Mouse (Mus musculus): ENCODE measurements at regions not wholly inside any gene's neighbourhood (a gene's known extent, or its start where the extent isn't known, plus 50 kb on each side); places are given as distances from the start of the nearest gene placed in this dataset.

DNA sequence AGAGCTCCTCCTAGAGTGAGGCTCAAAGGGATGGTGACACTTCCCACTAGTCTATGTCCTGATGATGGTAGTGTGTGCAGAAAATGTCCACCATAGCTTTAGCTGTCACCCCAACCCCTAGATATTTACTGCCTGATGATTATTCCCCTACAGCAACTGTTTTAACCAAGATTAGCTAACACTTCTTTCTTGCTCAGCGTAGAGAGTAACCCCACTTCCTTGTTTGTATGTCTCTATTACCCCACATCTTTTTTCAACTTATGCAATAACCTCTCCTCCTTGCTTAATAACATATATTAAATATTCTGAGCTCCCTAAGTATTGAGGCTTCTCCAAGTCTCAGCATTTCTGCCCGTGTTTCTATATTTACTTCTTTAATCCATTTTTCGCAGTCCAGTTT is 404.2 kb upstream of the Cntn3 start:
- DNase-seq (ENCODE audit: low spot score): no peak

DNA sequence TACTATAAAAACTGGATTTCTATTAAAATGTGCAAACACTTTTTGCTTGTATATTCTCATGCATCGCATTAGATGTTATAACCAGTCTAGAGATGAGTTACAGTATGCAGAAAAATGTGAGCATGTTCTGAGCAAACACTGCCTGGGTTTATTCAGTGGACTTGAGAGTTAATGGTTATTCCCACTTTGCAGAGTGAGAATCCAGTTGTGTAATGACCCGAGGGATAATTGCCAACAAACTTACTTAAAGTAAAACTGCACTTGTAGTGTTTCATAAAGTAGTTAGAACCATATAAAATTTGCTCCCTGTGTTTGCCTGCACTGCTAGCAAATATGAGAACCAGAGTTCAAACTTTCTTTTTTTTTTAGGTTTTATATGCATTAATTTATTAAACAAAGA is 450.4 kb upstream of the Cntn3 start:
- DNase-seq (ENCODE audit: low spot score): no peak

DNA sequence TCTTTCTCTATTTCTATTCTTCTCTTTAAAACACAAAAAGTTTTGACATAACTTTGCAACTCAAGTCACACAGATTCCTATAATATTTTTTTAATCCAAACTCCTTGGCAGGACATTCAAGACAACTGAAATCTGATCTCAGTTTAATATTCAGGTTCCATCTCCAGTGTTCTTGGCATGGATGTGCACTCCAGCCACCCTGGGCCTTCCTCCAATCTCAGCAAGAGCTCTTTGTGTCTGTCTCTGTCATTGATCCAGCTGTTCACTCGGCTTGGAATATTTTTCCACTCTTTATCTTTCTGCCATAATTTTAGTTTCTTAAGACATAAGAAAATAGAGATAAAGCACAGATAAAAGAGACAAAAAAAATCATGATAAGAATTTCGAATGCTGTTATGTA is 451.1 kb upstream of the Cntn3 start:
- DNase-seq (ENCODE audit: low spot score): no peak

DNA sequence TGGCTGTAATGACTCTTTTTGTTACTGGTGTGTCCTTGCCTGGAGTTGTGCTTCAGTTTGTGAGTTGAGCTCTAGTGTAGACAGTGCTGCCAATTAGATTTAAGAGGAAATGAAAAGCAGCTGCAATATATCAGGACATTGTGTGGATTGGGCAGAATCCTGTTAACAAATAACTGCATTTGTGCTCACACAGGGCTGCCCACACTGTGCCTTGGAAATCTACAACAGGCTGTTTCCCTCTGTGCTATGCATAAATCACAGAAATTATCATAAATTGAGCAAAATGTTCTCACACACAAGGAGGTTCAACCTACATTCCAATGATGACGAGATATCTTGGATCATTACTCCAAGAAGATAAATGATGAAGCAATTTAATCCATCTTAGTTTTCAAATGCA is 455.2 kb upstream of the Cntn3 start:
- DNase-seq (ENCODE audit: low spot score): peak; percentile 22

DNA sequence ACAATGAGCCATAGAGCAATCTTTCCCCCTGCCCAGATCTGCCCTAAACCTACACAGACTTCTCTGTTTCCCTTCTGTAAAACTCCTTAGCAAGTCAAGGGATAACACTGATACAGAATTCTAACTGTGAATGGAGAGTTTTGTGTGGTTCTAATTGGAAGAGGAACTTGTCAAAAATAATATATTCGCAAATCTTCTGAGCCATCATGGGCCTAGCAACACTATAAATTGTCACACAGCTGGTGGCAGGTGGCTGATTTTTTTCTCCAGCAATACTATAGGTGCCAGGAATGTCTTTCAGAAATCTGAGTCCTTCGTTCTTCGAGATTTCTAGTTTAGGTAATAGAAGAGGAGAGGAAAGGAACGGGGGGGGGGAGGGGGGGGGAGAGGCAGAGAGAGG is 460.5 kb upstream of the Cntn3 start:
- DNase-seq (ENCODE audit: low spot score): no peak

DNA sequence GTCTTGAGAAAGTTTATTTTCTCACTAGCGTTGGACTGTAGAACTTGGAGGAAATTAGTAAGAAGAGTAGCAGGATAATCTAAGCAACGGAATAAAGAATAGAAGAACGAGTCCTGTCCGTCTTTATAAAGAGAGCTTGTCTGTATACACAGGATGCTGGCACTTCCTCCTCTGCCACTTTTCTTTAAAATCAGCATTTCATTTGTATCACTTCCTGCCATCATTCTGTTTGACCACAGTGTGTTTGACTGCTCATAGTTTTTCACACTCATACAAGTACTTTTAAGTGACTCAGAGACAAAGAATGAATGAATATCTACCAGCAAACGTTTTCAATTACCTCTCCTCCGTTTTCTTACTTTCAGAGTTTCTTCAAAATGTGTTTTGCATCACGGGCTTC is 461.0 kb upstream of the Cntn3 start:
- DNase-seq (ENCODE audit: low spot score): no peak

DNA sequence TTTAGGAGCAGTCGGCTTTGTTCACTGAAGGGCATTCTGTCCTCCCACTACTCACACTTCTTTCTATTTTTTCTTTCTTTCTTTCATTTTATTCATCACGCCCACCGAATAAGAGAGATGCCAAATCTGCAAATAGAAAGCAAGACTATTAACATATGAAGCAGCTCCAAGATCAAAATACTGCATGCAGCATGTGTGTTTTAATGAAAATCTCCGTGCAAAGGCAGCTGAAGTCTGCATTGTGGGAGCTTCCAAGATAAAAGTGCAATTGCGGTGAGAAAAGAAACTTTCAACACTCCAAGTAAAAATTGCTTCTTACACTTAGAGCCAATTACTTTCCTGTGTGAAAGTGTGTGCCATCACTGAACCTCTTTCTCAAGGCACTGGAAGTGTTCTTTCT is 449.8 kb upstream of the Chl1 start:
- DNase-seq (ENCODE audit: low spot score): no peak

DNA sequence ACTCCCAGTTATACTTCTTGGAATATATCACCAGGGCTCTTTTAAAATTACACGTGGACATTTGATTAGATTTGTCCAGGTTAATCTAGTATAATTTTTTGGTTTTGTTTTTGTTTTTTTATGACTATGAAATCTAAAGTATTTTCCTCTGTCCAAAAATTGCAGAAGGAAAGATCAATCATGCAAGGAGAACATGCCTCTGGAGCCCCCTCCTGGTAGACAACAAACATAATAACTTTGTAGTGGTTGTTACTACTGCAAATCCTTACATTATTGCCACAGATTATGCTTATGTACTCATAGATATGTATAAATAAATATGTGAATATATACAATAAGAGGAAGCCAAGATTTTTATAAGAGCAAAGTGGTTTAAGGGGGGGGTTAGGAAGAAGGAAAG is 404.2 kb upstream of the Chl1 start:
- no peak for DNase-seq (ENCODE audit: low spot score)

DNA sequence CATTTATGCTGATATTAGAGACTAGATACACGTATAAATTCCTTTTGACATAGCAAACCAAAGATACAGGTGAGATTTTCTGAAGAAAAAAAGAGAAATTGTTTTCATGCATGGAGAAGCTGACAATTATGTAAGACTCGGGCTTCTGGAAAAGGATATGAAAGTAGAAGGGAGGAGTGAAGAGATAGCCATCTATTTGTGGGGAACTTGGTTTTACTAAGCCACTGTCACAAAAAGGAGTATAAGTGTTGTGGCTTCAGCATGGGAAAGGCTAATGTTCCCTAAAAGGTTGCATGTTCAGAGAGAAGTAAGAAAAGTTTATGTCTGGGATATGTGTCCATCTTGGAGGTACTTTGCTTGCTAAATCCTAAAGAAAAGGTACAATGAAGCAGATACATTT is 390.8 kb upstream of the Chl1 start:
- no peak for DNase-seq (ENCODE audit: low spot score)

DNA sequence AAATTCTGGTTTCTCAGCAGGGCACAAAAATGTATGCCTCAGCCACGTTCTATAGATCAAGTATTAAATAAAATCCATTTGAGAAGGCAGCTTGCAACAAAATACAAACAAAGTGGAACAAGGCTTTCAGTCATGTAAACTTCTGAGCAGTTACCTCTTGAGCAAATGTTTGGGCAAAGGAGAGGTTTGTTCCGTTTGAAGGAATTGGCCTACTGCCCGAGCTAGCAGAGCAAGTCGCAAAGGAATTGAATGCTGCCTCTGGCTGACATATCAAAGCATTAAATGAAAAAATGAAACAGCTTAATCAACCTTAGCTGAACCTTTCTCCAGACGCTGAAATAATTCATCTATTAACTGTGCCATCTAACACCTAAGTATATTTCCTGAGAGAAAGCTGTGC is 369.5 kb upstream of the Chl1 start:
- no peak for DNase-seq (ENCODE audit: low spot score)

DNA sequence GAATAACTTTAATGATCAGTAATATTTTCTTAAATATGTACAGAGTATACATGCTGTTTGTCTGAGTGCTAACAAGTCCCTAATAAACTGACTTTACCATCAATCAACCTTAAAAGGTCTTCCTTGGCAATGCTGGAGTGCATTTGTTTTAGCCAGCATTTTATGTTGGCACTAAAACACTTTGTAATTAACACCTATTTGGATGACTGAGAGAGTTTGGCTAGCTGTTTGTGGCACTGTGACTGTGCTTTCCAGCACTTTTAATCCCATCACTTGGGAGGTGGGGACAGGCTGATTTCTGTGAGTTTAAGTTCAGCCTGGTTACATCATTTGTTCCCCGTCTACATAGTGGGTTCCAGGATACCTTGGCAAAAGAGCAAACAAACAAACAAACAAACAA is 332.5 kb upstream of the Chl1 start:
- no peak for DNase-seq (ENCODE audit: low spot score)

DNA sequence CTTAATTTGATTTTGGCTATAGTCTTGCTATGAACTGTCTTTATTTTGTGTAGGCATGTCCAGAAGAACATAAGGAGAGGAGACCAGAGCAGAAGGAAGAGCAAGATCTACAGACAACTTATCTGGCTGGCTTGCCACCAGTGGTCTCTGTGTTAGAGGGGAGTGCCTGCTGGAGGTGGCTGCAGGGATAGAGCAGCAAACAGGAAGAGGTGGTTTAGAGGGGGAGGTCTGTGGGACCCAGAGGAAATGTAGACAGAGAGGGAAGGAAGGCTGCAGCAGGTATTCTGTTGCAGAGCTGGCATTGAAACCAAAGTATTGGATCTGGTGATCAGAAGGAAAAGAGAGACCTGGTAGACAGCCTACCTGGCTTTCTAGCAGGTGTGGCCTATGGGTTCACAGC is 327.0 kb upstream of the Chl1 start:
- DNase-seq (ENCODE audit: low spot score): no peak

DNA sequence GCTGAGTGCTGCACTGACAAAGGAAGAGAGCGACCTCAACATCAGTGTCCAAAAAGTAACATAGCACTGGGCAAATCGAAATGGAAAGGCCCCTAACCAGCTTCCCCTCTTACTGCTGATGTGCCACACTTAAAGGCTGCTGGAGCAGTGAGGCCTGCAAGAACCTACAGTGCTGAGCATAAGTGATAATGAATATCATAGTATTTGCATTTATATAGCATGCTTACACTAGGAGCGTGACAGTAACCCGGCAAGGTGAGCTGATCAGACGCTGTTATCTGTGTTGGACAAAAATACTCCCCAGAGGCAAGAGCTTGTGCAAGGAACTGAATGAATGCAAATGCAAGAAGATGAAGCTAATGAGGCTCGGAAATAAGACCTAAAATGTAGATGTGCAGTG is 313.5 kb upstream of the Chl1 start:
- no peak for DNase-seq (ENCODE audit: low spot score)

DNA sequence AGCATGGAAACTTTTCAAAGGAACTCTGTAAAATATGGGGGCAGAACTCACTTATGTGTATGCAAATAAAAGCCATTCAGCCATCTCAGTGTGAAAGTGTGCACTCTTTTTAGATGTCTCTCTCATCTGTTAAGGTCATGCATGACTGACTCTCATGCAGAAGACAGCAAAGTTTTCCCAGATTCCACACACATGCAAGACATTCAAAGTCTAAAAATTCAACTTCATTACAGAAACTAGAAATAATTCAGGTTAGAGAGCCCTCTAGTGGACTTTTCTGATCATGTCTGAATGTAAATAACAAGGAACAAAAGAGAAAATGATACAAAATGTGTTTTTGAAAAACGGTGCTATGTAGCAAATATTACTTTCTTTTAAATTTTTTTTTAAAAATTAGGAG is 308.8 kb upstream of the Chl1 start:
- DNase-seq (ENCODE audit: low spot score): peak; percentile 36

DNA sequence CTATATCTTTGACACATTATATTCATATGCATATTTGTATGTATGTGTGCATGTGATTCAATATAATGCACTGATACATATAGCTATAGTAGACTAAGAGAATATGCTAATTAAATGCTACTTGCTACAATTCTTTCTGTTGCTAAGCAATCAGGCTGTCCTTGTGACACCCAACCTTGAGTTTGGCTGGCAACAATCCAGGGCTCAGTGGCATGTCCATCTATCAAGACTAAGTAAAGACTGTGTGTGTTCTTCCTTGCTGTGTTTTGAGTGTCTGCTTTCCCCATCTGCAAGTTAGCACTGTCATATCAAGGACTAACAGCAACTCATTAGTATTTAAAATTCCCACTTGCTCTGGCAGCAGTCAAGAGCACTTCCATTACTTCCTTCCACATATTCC is 301.2 kb upstream of the Chl1 start:
- DNase-seq (ENCODE audit: low spot score): no peak

DNA sequence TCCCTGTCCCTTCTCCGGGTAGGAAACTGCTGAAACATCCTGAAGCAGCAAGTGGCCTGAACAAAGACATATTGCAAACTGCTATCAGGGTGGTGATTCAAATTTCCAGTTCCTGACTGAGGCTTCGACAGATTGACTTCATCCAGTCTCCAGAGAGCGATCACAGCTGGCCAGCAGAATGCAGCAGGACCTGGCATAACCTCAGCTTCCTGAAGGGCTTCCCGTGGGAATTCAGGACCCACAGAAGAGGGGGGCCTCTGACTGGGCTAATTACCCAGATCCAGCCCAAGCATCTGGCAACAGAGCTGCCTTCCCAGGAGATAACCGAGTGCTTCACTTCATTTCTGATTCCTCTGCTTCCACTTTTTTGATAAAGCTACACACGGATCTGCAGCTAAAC is 297.2 kb upstream of the Chl1 start:
- DNase-seq (ENCODE audit: low spot score): no peak

DNA sequence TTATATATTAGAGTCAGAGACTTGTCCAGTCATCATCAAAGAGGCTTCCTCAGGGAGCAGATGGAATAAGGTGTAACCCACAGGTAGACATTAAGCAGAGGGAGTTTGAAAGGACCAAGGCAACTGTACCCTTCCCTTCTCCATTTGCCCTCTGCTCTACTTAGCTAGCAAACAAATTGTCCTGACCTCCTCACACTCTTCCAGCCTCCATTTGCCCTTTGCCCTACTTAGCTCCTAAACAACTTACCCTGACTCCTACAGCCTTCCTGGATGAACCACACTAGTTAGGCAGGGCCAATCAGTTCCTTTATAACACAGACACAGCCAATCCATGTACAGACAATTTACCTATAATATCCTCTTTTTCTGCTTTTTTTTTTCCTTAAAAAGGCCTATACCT is 273.5 kb upstream of the Chl1 start:
- DNase-seq (ENCODE audit: low spot score): no peak

DNA sequence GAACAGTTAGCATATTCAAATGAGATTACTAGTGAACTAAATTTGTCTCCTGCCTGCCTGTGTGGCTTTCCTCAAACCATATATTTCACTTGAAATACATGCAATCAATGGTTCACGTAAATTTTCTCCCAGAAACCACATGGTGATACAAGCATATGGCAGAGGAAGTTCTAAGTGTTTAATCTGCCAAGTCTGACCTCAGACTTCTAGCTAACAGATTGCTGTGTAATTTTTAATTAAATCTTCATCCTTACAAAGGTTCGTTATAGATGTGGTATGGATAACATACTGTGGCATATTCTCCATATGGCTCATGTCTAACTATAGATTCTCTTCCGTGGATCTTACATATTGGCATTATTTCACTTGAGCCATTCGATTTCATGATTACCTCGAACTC is 241.4 kb upstream of the Chl1 start:
- DNase-seq (ENCODE audit: low spot score): no peak

DNA sequence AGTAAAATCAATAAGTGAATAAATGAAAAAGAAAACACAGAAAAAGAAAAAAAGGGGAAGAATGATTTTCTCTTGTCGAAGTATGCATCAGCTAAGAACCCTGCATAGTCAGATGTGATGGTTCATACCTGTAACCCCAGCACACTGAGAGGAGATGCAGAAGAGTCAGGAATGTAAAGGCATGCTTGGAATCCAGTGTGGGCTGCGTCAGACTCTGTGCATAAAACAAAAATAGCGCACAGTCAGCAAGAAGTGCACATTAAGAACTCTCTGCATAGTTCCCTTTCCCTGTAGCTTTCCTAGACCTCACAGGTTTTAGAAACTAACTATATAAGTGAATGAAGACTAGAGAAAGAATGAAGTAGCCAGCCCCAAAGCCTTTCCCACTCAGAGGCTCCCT is 238.2 kb upstream of the Chl1 start:
- DNase-seq (ENCODE audit: low spot score): no peak

DNA sequence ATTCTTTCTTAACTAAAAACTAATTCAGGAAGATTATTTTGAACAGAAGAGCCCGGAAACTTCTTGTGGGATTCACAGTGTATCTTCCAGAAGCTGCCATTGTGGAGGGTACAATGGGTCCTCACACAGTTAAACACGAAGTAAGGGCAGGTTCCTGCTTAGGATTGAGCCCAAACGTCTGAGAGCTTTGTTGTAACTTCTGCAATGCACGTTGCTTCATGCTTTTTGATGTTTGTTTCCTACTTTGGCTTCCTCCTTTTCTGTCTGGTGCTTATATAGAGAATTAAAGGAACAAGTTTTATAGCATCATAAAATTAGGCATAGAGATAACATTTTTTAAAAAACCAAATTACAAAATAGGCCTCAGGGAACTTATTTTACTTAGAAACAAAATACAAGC is 235.3 kb upstream of the Chl1 start:
- DNase-seq (ENCODE audit: low spot score): no peak

DNA sequence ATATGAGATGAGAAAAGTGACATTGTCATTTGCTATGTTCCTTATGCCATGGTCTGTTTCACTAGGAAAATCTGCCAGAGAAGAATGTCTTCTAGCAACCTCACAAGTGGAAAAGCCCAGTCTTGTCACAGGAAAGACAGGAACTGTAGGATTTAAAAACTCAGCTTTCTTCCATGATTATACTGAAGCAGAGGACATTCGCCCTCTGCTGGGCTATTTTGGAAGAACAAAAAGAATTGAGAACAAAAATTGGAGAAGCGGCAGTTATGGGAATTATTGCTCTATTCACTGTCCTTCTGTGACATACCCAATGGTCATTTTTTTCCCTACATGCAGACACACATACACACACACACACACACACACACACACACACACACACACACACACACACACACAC is 234.9 kb upstream of the Chl1 start:
- peak; percentile 32 for DNase-seq (ENCODE audit: low spot score)

DNA sequence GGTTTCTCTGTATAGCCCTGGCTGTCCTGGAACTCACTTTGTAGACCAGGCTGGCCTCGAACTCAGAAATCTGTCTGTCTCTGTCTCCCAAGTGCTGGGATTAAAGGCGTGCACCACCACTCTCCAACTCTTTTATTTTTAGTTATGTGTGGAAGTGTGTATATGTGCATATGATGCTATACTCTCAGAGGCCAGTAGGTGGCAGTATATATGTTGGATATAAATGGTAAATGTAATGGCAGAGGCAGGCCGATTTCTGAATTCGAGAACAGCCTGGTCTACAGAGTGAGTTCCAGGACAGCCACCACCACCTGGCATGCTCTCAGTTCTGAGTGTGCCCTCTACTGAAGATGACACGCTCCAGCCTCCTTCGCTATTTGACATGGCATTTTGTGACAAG is 214.4 kb upstream of the Chl1 start:
- no peak for DNase-seq (ENCODE audit: low spot score)

DNA sequence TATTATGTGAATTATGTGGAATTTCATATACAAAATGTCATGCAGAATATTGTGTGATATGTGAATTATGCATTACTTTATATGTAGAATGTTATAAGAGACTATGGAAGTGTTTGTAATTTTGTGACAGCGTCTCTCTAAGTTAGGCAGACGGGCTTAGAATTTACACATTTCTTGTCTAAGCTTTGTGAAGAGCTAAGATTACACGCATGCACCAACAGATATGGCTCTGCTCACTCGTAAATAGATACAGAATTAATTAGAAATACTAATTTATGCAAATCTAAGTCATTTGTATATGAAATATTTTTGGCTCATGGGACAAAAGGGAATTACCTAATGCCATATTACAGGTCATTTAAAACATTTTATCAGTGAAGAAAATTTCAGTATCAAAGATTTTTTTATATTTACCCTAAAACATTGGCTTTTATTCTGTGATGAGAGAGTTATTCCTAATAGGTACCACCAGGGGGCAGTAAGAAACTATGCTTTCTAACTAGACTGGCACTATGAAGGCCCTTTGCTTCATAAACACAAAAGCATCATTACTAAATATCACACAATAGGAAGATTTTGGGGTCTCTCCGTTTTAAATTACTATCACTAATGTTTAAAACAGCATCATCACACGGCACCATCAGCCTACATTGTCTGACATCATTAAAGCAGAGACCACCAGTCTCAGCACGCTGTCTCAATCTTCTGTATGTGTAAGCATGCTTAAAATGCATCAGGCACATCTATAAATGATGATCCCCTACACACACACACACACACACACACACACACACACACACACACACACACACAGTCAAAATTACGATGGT is 203.8 kb upstream of the Chl1 start:
- peak; percentile 25 for DNase-seq (ENCODE audit: low spot score)

DNA sequence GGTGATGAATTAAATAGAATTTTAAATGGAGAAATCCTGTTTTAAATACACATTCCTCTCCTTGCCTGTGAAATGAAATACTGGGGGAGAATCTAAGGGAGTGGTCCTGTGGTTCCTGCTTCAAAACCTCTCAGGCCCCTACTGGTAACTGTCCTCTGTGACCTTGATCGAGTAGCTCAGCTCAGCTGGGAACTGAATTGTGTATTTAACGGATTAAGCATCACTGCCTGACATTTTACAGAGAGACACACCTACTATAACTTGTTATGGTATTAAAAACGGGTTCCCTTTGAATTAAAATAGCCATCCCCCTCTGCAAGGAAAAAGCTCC is 203.2 kb upstream of the Chl1 start:
- no peak for DNase-seq (ENCODE audit: low spot score)

DNA sequence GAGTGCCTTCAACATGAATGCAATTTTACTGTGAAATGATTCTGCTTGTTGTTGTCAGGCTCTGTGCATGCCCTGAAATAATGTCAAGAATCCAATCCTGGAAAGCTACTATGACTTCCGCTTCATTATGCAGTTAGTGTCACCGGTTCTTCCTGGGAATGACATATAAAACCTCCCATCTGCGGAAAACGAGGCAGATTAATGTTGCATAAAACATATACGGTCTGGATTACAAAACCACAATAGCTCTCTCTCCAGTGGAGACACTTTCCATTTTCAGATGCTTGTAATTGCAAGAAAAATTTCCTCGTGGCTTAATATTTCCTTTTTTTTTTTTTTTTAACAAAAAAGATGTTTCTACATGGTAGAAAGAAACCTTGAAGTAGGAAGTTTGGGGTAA is 198.2 kb upstream of the Chl1 start:
- DNase-seq (ENCODE audit: low spot score): no peak

Data from layer of hippocampus, adult 9-10 months (tissue).